25 mouse cellular contexts compared by ENCODE assay signal in genomic region chr1:40355431-40355843, GRCm38 (mm10). TPM values are rescaled to one million over a fixed set of nuclear protein-coding genes. Genes with fewer than 3 reads are reported as not detected.
DNase-seq lines count a peak whose midpoint lies in the region; ATAC-seq and TF ChIP-seq lines count a peak whose summit lies in the region.
"Had no signal": no experiment of that assay in that cellular context is flagged by ENCODE, and none has a peak within 500 bp of the region (broad histone marks: within the 10 kb centered on the region; RNA-seq: fewer than 3 reads in every experiment).

No protein-coding gene starts in this region.

- H3K4me1 ChIP-seq in lung, embryonic 15.5 days = peaks cover 33% of the 10 kb centered on the region
- H3K4me1 ChIP-seq in bone marrow macrophage, adult 2 months (ENCODE audit: control insufficient read depth, insufficient read depth, low read length) = peaks cover 48% of the 10 kb centered on the region
- H3K4me1 ChIP-seq in lung, postnatal 0 days (ENCODE audit: insufficient read depth, low read depth, low read length) = no peaks in the 10 kb centered on the region
- H3K4me1 ChIP-seq in forebrain, embryonic 12.5 days = peaks cover under 1% of the 10 kb centered on the region; the same call in 1 of the 2 replicates
- H3K4me1 ChIP-seq: hindbrain, embryonic 15.5 days; midbrain, embryonic 15.5 days; neural tube, embryonic 12.5 days had no signal

- H3K27me3 ChIP-seq in lung, embryonic 15.5 days = no peaks in the 10 kb centered on the region
- no peaks in the 10 kb centered on the region for H3K27me3 ChIP-seq in lung, postnatal 0 days (replicated peaks; ENCODE audit: insufficient read depth, low read length)
- H3K27me3 ChIP-seq in forebrain, embryonic 12.5 days = no peaks in the 10 kb centered on the region
- H3K27me3 ChIP-seq: hindbrain, embryonic 15.5 days; liver, embryonic 13.5 days; midbrain, embryonic 15.5 days; neural tube, embryonic 12.5 days had no signal

- TF ChIP-seq CTCF in bone marrow macrophage, adult 2 months (IDR thresholded peaks at IDR 0.05; ENCODE audit: low read depth, low read length) = 0 out of 2 replicates have a peak, but pooled peaks have one; percentile 7
- TF ChIP-seq CTCF in lung, postnatal 0 days (IDR thresholded peaks at IDR 0.05) = no peak

- no peak overlapping the region for H3K9ac ChIP-seq in lung, embryonic 15.5 days
- no peak overlapping the region for H3K9ac ChIP-seq in lung, postnatal 0 days (replicated peaks; ENCODE audit: low read depth)
- no peak overlapping the region for H3K9ac ChIP-seq in forebrain, embryonic 12.5 days
- H3K9ac ChIP-seq: hindbrain, embryonic 15.5 days; limb, embryonic 13.5 days; liver, embryonic 13.5 days; midbrain, embryonic 15.5 days; neural tube, embryonic 12.5 days had no signal

- peak overlapping the region; percentile 53; the same call in 1 of the 2 replicates for H3K27ac ChIP-seq in lung, embryonic 15.5 days
- no peak overlapping the region for H3K27ac ChIP-seq in bone marrow macrophage, adult 2 months (ENCODE audit: insufficient read depth, low read depth, low read length)
- H3K27ac ChIP-seq in lung, postnatal 0 days (ENCODE audit: low read length) = 0 out of 2 replicates have a peak overlapping the region, but pooled peaks have one; percentile 68
- no peak overlapping the region for H3K27ac ChIP-seq in forebrain, embryonic 12.5 days
- H3K27ac ChIP-seq: embryonic facial prominence, embryonic 10.5 days; heart, embryonic 10.5 days; hindbrain, embryonic 15.5 days; kidney, postnatal 0 days; limb, embryonic 13.5 days; liver, embryonic 13.5 days; midbrain, embryonic 15.5 days; neural tube, embryonic 12.5 days had no signal

- 0 out of 2 replicates have a peak, but pooled peaks have one; percentile 50 for TF ChIP-seq EP300 in lung, postnatal 0 days (IDR thresholded peaks at IDR 0.05)

- no peak overlapping the region for H3K4me2 ChIP-seq in lung, embryonic 15.5 days
- H3K4me2 ChIP-seq in lung, postnatal 0 days (replicated peaks; ENCODE audit: low read depth, low read length) = no peak overlapping the region
- no peak overlapping the region for H3K4me2 ChIP-seq in forebrain, embryonic 12.5 days
- H3K4me2 ChIP-seq: hindbrain, embryonic 15.5 days; limb, embryonic 13.5 days; liver, embryonic 13.5 days; midbrain, embryonic 15.5 days; neural tube, embryonic 12.5 days had no signal

- no peak overlapping the region for H3K4me3 ChIP-seq in lung, embryonic 15.5 days
- H3K4me3 ChIP-seq in bone marrow macrophage, adult 2 months (ENCODE audit: insufficient read depth, low read length) = no peak overlapping the region
- no peak overlapping the region for H3K4me3 ChIP-seq in lung, postnatal 0 days (ENCODE audit: low read depth, low read length)
- H3K4me3 ChIP-seq in forebrain, embryonic 12.5 days (replicated peaks) = no peak overlapping the region
- H3K4me3 ChIP-seq: embryonic facial prominence, embryonic 10.5 days; heart, embryonic 10.5 days; hindbrain, embryonic 15.5 days; limb, embryonic 13.5 days; liver, embryonic 13.5 days; midbrain, embryonic 15.5 days; neural tube, embryonic 12.5 days had no signal

- no peaks in the 10 kb centered on the region for H3K9me3 ChIP-seq in lung, embryonic 15.5 days
- H3K9me3 ChIP-seq in lung, postnatal 0 days (ENCODE audit: low read length) = no peaks in the 10 kb centered on the region
- H3K9me3 ChIP-seq in forebrain, embryonic 12.5 days = no peaks in the 10 kb centered on the region
- H3K9me3 ChIP-seq: embryonic facial prominence, embryonic 10.5 days; heart, embryonic 10.5 days; hindbrain, embryonic 15.5 days; limb, embryonic 13.5 days; liver, embryonic 13.5 days; midbrain, embryonic 15.5 days; neural tube, embryonic 12.5 days had no signal

- H3K36me3 ChIP-seq in lung, embryonic 15.5 days = no peaks in the 10 kb centered on the region
- no peaks in the 10 kb centered on the region for H3K36me3 ChIP-seq in lung, postnatal 0 days (ENCODE audit: insufficient read depth, low read length)
- H3K36me3 ChIP-seq in forebrain, embryonic 12.5 days (replicated peaks) = no peaks in the 10 kb centered on the region
- H3K36me3 ChIP-seq: embryonic facial prominence, embryonic 10.5 days; heart, embryonic 10.5 days; hindbrain, embryonic 15.5 days; limb, embryonic 13.5 days; liver, embryonic 13.5 days; midbrain, embryonic 15.5 days; neural tube, embryonic 12.5 days had no signal

- ATAC-seq in lung, embryonic 15.5 days (ENCODE audit: borderline replicate concordance, extremely low read depth, low FRiP score, low TSS enrichment) = peak; percentile 72
- ATAC-seq in lung, postnatal 0 days = peak; percentile 76
- peak; percentile 23 for ATAC-seq in megakaryocyte progenitor cell, adult 5-6 weeks (replicated peaks; ENCODE audit: poor library complexity)
- ATAC-seq in forebrain, embryonic 12.5 days (ENCODE audit: low FRiP score) = no peak
- ATAC-seq: forebrain, embryonic 16.5 days; midbrain, embryonic 15.5 days had no signal

- no peak for TF ChIP-seq POLR2A in bone marrow macrophage, adult 2 months (IDR thresholded peaks at IDR 0.05; ENCODE audit: borderline replicate concordance, low read depth, low read length)

- DNase-seq in lung, postnatal 4 days = no peak
- peak; percentile 81 for DNase-seq in lung, postnatal 0 days (ENCODE audit: low spot score)
- no peak for DNase-seq in layer of hippocampus, adult 18-20 months (ENCODE audit: low spot score in 2 of 2)
- DNase-seq: adrenal gland, postnatal 36 days; cerebellum, adult 11 months; cerebellum, adult 9-11 months; gastrocnemius, postnatal 36 days; heart, postnatal 4 days; liver, embryonic 13.5 days; retina, postnatal 1 day; thymus, adult 18-20 months; thymus, postnatal 4 days had no signal

- 66% methylated on average over 4 of the region's 4 CpGs for WGBS in lung, embryonic 15.5 days
- 54% methylated on average over 4 of the region's 4 CpGs for WGBS in lung, postnatal 0 days
- 92% methylated on average over 4 of the region's 4 CpGs for WGBS in forebrain, embryonic 12.5 days

RNA-seq across cellular contexts. Expression of gene Il1rl2, which starts 31.0 kb away (rescaled TPM):
- 11.1 and 13.0 TPM in 2 replicates for polyA plus RNA-seq in lung, embryonic 15.5 days (2015; fragmentation: Nextera tagmentation; extraction: Ambion mirVana)
- polyA plus RNA-seq in bone marrow macrophage, adult 2 months (2012; ENCODE audit: insufficient read depth, insufficient read length, missing spikeins) = 0.46 and 0.75 TPM in 2 replicates
- polyA plus RNA-seq in lung, postnatal 0 days (2015; fragmentation: Nextera tagmentation; extraction: Ambion mirVana) = 6.3 and 8.2 TPM in 2 replicates
- total RNA-seq in megakaryocyte progenitor cell, adult 5-6 weeks (2015) = 9.3 and 12.0 TPM in 2 replicates
- 10.4 and 10.6 TPM in 2 replicates for total RNA-seq in megakaryocyte progenitor cell, adult 5-6 weeks (2017)
- polyA plus RNA-seq in forebrain, embryonic 12.5 days (2016; fragmentation: Nextera tagmentation; extraction: Ambion mirVana) = 1.4 and 1.6 TPM in 2 replicates
- under 1 TPM; 0.22 to 0.38 TPM for total RNA-seq in layer of hippocampus, adult 18-20 months (2021)
- polyA plus RNA-seq: C2C12 had no signal

Comparison
In these comparisons a context has a peak if more than half of its experiments do, and no peak if none do; other contexts are left out.
1. H3K27ac ChIP-seq: peak in lung, embryonic 15.5 days (single experiment) and lung, postnatal 0 days (single experiment); none in bone marrow macrophage, adult 2 months (single experiment) and forebrain, embryonic 12.5 days (single experiment).